Mouse (Mus musculus): ENCODE measurements around the gene Trpv4. TPM values are rescaled to one million over a fixed set of nuclear protein-coding genes. Genes with fewer than 3 reads are reported as not detected.

The Trpv4 gene
- polyA plus RNA-seq, 1 experiment from 2014 or later, result 0.39 TPM

- H3K9ac ChIP-seq (replicated peaks), result no peak overlapping the region; the same call in 1 of the 2 replicates
- H3K36me3 ChIP-seq, result no peaks in the 10 kb centered on the region
- no peaks in the 10 kb centered on the region for H3K9me3 ChIP-seq
- no peak overlapping the region for H3K4me2 ChIP-seq (replicated peaks)
- ATAC-seq, result no peak
- H3K4me1 ChIP-seq (replicated peaks), result peaks cover 88% of the 10 kb centered on the region
- H3K27ac ChIP-seq, result 0 out of 2 replicates have a peak overlapping the region, but pooled peaks have one; percentile 63
- no peak overlapping the region for H3K4me3 ChIP-seq (replicated peaks)
- 74% methylated on average over 12 of the region's 12 CpGs for WGBS
- peaks cover 21% of the 10 kb centered on the region for H3K27me3 ChIP-seq
Measured at GRCm38 (mm10) chr5:114583490-114584175, 74.6 kb downstream of the Trpv4 start.

GRCm38 (mm10) chr5:114583046-114583445 is 75.2 kb downstream of the Trpv4 start:
- 81% methylated on average over 3 of the region's 3 CpGs for WGBS
- ATAC-seq, result no peak
- Histone ChIP-seq H3K27ac (no peak overlapping the region), H3K27me3 (peaks cover 18% of the 10 kb centered on the region), H3K4me2 (replicated peaks) (no peak overlapping the region), H3K9ac (replicated peaks) (no peak overlapping the region; the same call in 1 of the 2 replicates), H3K36me3 (no peaks in the 10 kb centered on the region), H3K4me3 (replicated peaks) (no peak overlapping the region), H3K9me3 (no peaks in the 10 kb centered on the region), H3K4me1 (replicated peaks) (peaks cover 88% of the 10 kb centered on the region)

- peaks cover 88% of the 10 kb centered on the region for H3K4me1 ChIP-seq (replicated peaks)
- H3K4me2 ChIP-seq (replicated peaks), result no peak overlapping the region
- no peaks in the 10 kb centered on the region for H3K36me3 ChIP-seq
- H3K9me3 ChIP-seq, result no peaks in the 10 kb centered on the region
- no peak overlapping the region for H3K4me3 ChIP-seq (replicated peaks)
- peak overlapping the region; percentile 32; the same call in 1 of the 2 replicates for H3K27ac ChIP-seq
- no peak overlapping the region for H3K9ac ChIP-seq (replicated peaks)
- ATAC-seq, result no peak
- H3K27me3 ChIP-seq, result peaks cover 17% of the 10 kb centered on the region
- WGBS, result 69% methylated on average over 12 of the region's 12 CpGs
Measured at GRCm38 (mm10) chr5:114581486-114581885, 76.7 kb downstream of the Trpv4 start.

- H3K4me2 ChIP-seq (replicated peaks), result no peak overlapping the region
- H3K9me3 ChIP-seq, result no peaks in the 10 kb centered on the region
- ATAC-seq, result no peak
- H3K36me3 ChIP-seq, result no peaks in the 10 kb centered on the region
- peaks cover 88% of the 10 kb centered on the region for H3K4me1 ChIP-seq (replicated peaks)
- H3K9ac ChIP-seq (replicated peaks), result no peak overlapping the region
- no peak overlapping the region for H3K4me3 ChIP-seq (replicated peaks)
- 0 out of 2 replicates have a peak overlapping the region, but pooled peaks have one; percentile 12 for H3K27ac ChIP-seq
- 46% methylated on average over 8 of the region's 8 CpGs for WGBS
- H3K27me3 ChIP-seq, result peaks cover 15% of the 10 kb centered on the region
Measured at GRCm38 (mm10) chr5:114579714-114580357, 78.4 kb downstream of the Trpv4 start.

GRCm38 (mm10) chr5:114578361-114578760 is 79.9 kb downstream of the Trpv4 start:
- no peak for ATAC-seq
- Histone ChIP-seq H3K4me3 (replicated peaks) (no peak overlapping the region), H3K27ac (peak overlapping the region; percentile 52; the same call in 1 of the 2 replicates), H3K4me2 (replicated peaks) (0 out of 2 replicates have a peak overlapping the region, but pooled peaks have one; percentile 14), H3K4me1 (replicated peaks) (peaks cover 88% of the 10 kb centered on the region), H3K9me3 (no peaks in the 10 kb centered on the region), H3K36me3 (no peaks in the 10 kb centered on the region), H3K9ac (replicated peaks) (no peak overlapping the region), H3K27me3 (peaks cover 11% of the 10 kb centered on the region)
- WGBS, result 25% methylated on average over 20 of the region's 20 CpGs

- WGBS, result 79% methylated on average over 16 of the region's 16 CpGs
- H3K27ac ChIP-seq, result peak overlapping the region; percentile 70; the same call in 1 of the 2 replicates
- H3K4me2 ChIP-seq (replicated peaks), result peak overlapping the region; percentile 36; the same call in 1 of the 2 replicates
- H3K36me3 ChIP-seq, result no peaks in the 10 kb centered on the region
- H3K9me3 ChIP-seq, result no peaks in the 10 kb centered on the region
- no peak for ATAC-seq
- peaks cover 7% of the 10 kb centered on the region for H3K27me3 ChIP-seq
- H3K4me3 ChIP-seq (replicated peaks), result no peak overlapping the region
- H3K4me1 ChIP-seq (replicated peaks), result peaks cover 94% of the 10 kb centered on the region
- H3K9ac ChIP-seq (replicated peaks), result peak overlapping the region; percentile 56; the same call in 1 of the 2 replicates
Measured at GRCm38 (mm10) chr5:114575986-114576605, 82.1 kb downstream of the Trpv4 start.

- Histone ChIP-seq H3K9me3 (no peaks in the 10 kb centered on the region), H3K36me3 (no peaks in the 10 kb centered on the region), H3K4me3 (replicated peaks) (no peak overlapping the region), H3K4me1 (replicated peaks) (peaks cover 96% of the 10 kb centered on the region), H3K27me3 (peaks cover 7% of the 10 kb centered on the region), H3K4me2 (replicated peaks) (peak overlapping the region; percentile 36), H3K27ac (peak overlapping the region; percentile 70), H3K9ac (replicated peaks) (peak overlapping the region; percentile 56; the same call in 1 of the 2 replicates)
- no peak for ATAC-seq
- 76% methylated on average over 7 of the region's 7 CpGs for WGBS
Measured at GRCm38 (mm10) chr5:114575530-114575929, 82.7 kb downstream of the Trpv4 start.

- Histone ChIP-seq H3K27ac (peak overlapping the region; percentile 70), H3K27me3 (peaks cover 7% of the 10 kb centered on the region), H3K9me3 (no peaks in the 10 kb centered on the region), H3K9ac (replicated peaks) (peak overlapping the region; percentile 56), H3K4me2 (replicated peaks) (peak overlapping the region; percentile 36), H3K4me3 (replicated peaks) (peak overlapping the region; percentile 12), H3K36me3 (no peaks in the 10 kb centered on the region), H3K4me1 (replicated peaks) (peaks cover 98% of the 10 kb centered on the region)
- WGBS, result 27% methylated on average over 11 of the region's 11 CpGs
- ATAC-seq, result no peak
Measured at GRCm38 (mm10) chr5:114575010-114575409, 83.2 kb downstream of the Trpv4 start.

GRCm38 (mm10) chr5:114573920-114574628 is 84.1 kb downstream of the Trpv4 start:
- no peaks in the 10 kb centered on the region for H3K9me3 ChIP-seq
- peak overlapping the region; percentile 70; the same call in 1 of the 2 replicates for H3K27ac ChIP-seq
- no peaks in the 10 kb centered on the region for H3K36me3 ChIP-seq
- peak overlapping the region; percentile 56; the same call in 1 of the 2 replicates for H3K9ac ChIP-seq (replicated peaks)
- WGBS, result 73% methylated on average over 12 of the region's 12 CpGs
- no peak for ATAC-seq
- H3K4me3 ChIP-seq (replicated peaks), result no peak overlapping the region
- peaks cover 98% of the 10 kb centered on the region for H3K4me1 ChIP-seq (replicated peaks)
- peaks cover 7% of the 10 kb centered on the region for H3K27me3 ChIP-seq
- peak overlapping the region; percentile 36 for H3K4me2 ChIP-seq (replicated peaks)

GRCm38 (mm10) chr5:114572997-114573396 is 85.2 kb downstream of the Trpv4 start:
- peak overlapping the region; percentile 72; the same call in 1 of the 2 replicates for H3K9ac ChIP-seq (replicated peaks)
- H3K36me3 ChIP-seq, result no peaks in the 10 kb centered on the region
- no peaks in the 10 kb centered on the region for H3K9me3 ChIP-seq
- ATAC-seq, result no peak
- 25% methylated on average over 2 of the region's 2 CpGs for WGBS
- peaks cover 97% of the 10 kb centered on the region for H3K4me1 ChIP-seq (replicated peaks)
- peaks cover 7% of the 10 kb centered on the region for H3K27me3 ChIP-seq
- peak overlapping the region; percentile 90 for H3K4me2 ChIP-seq (replicated peaks)
- no peak overlapping the region for H3K27ac ChIP-seq
- no peak overlapping the region for H3K4me3 ChIP-seq (replicated peaks)

Data from midbrain, embryonic 13.5 days (tissue).